Comparison of ENCODE assay signal across 18 mouse cellular contexts in genomic region chr13:118739854-118740411, GRCm38 (mm10).
"Had no signal": no experiment of that assay in that cellular context is flagged by ENCODE, and none has a peak within 500 bp of the region (broad histone marks: within the 10 kb centered on the region; RNA-seq: fewer than 3 reads in every experiment).

No protein-coding gene starts in this region.

- H3K9ac ChIP-seq: liver, embryonic 12.5 days; liver, embryonic 14.5 days; midbrain, embryonic 13.5 days; neural tube, embryonic 13.5 days; neural tube, embryonic 15.5 days had no signal

- H3K27ac ChIP-seq: liver, embryonic 12.5 days; liver, embryonic 14.5 days; midbrain, embryonic 10.5 days; midbrain, embryonic 13.5 days; neural tube, embryonic 13.5 days; neural tube, embryonic 15.5 days had no signal

- H3K4me2 ChIP-seq: liver, embryonic 12.5 days; midbrain, embryonic 13.5 days; neural tube, embryonic 13.5 days; neural tube, embryonic 15.5 days had no signal

- H3K9me3 ChIP-seq: liver, embryonic 12.5 days; midbrain, embryonic 10.5 days; midbrain, embryonic 13.5 days; neural tube, embryonic 13.5 days; neural tube, embryonic 15.5 days had no signal

- H3K27me3 ChIP-seq: liver, embryonic 12.5 days; midbrain, embryonic 13.5 days; neural tube, embryonic 13.5 days; neural tube, embryonic 15.5 days had no signal

- H3K36me3 ChIP-seq: liver, embryonic 12.5 days; midbrain, embryonic 10.5 days; midbrain, embryonic 13.5 days; neural tube, embryonic 13.5 days; neural tube, embryonic 15.5 days had no signal

- H3K4me3 ChIP-seq: liver, embryonic 12.5 days; midbrain, embryonic 10.5 days; midbrain, embryonic 13.5 days; myocyte; neural tube, embryonic 13.5 days; neural tube, embryonic 15.5 days had no signal

- ATAC-seq: liver, embryonic 12.5 days; midbrain, embryonic 13.5 days; midbrain, embryonic 16.5 days had no signal

- H3K4me1 ChIP-seq: liver, embryonic 12.5 days; midbrain, embryonic 13.5 days; neural tube, embryonic 13.5 days; neural tube, embryonic 15.5 days had no signal

- DNase-seq: lung, adult 2 months; lung, postnatal 4 days; retina, postnatal 1 day; right cerebral cortex, adult 18-20 months; right cerebral cortex, postnatal 25 days; right cerebral cortex, postnatal 4 days; spleen, adult 18-20 months; thymus, adult 18-20 months; thymus, postnatal 14 days; thymus, postnatal 36 days had no signal
